Mouse (Mus musculus) MN1 (cell line): Measurements from ENCODE around the gene Sumo3.

Experiments
- DNase-seq: peaks from one replicate; pipeline ENCODE4 v3.0.0-alpha.2; 2016; ENCODE audit warnings: low spot score

Sumo3 gene

GRCm38 (mm10) chr10:77605908-77606826 lies at the start of gene Sumo3, which contains the start of gene Gm49325:
Gene Sumo3, plus strand, starts transcription at chr10:77606097.
Gene Gm49325, plus strand, starts transcription at chr10:77606197.
- peak; percentile 98 for DNase-seq

- DNase-seq, result no peak
These were observed 49.3 kb upstream of the Sumo3 start for GRCm38 (mm10) chr10:77556631-77557030.

GRCm38 (mm10) chr10:77557641-77558040 lies 48.3 kb upstream of the Sumo3 start:
- DNase-seq, result no peak

- no peak for DNase-seq
These were observed 45.8 kb upstream of the Sumo3 start for GRCm38 (mm10) chr10:77560090-77560489.

GRCm38 (mm10) chr10:77560830-77561229 lies 45.1 kb upstream of the Sumo3 start:
- no peak for DNase-seq

- DNase-seq, result no peak
These were observed 44.4 kb upstream of the Sumo3 start for GRCm38 (mm10) chr10:77561508-77561907.

GRCm38 (mm10) chr10:77565005-77565404 lies 40.9 kb upstream of the Sumo3 start:
- no peak for DNase-seq

GRCm38 (mm10) chr10:77566651-77567050 lies 39.2 kb upstream of the Sumo3 start:
- DNase-seq, result peak; percentile 73

- no peak for DNase-seq
These were observed 36.4 kb upstream of the Sumo3 start for GRCm38 (mm10) chr10:77569481-77569880.

GRCm38 (mm10) chr10:77569973-77570658 lies 35.8 kb upstream of the Sumo3 start:
- no peak for DNase-seq

GRCm38 (mm10) chr10:77572225-77572624 lies 33.7 kb upstream of the Sumo3 start:
- peak; percentile 58 for DNase-seq

- DNase-seq, result no peak
These were observed 32.7 kb upstream of the Sumo3 start for GRCm38 (mm10) chr10:77573162-77573561.

GRCm38 (mm10) chr10:77580027-77580920 lies 25.6 kb upstream of the Sumo3 start:
- DNase-seq, result no peak

- peak; percentile 21 for DNase-seq
These were observed 24.9 kb upstream of the Sumo3 start for GRCm38 (mm10) chr10:77581023-77581407.

- peak; percentile 100 for DNase-seq
These were observed 24.3 kb upstream of the Sumo3 start, which contains the start of gene Pttg1ip for GRCm38 (mm10) chr10:77581408-77582284. Gene Pttg1ip, plus strand, starts transcription at chr10:77581720.

GRCm38 (mm10) chr10:77582285-77582618 lies 23.6 kb upstream of the Sumo3 start:
- DNase-seq, result no peak

GRCm38 (mm10) chr10:77583795-77584422 lies 22.0 kb upstream of the Sumo3 start:
- DNase-seq, result peak; percentile 85

- DNase-seq, result no peak
These were observed 19.3 kb upstream of the Sumo3 start for GRCm38 (mm10) chr10:77586637-77587036.

GRCm38 (mm10) chr10:77587091-77587775 lies 18.7 kb upstream of the Sumo3 start:
- no peak for DNase-seq

- no peak for DNase-seq
These were observed 17.9 kb upstream of the Sumo3 start for GRCm38 (mm10) chr10:77588036-77588435.
